Mouse (Mus musculus) MEL (cell line): ENCODE data around the gene Trip12. TPM values are rescaled to one million over a fixed set of nuclear protein-coding genes. Genes with fewer than 3 reads are reported as not detected.

Experiments used
- DNase-seq: peaks from one replicate; pipeline ENCODE4 v3.0.0; 2011; ENCODE audit warnings: low read depth, low spot score
- H3K27ac ChIP-seq: 2 replicates; pipeline ENCODE4 v1.5.1; 2012; ENCODE audit warnings: low read depth, mild to moderate bottlenecking, control low read depth, low read length, moderate library complexity; ENCODE audit not compliant: control insufficient read depth
- H3K27me3 ChIP-seq, 2 experiments: fragments of 150-350 bp in 1 of 2; sonication (generic) in 1 of 2; 2 replicates each; pipeline ENCODE4 v1.6.1; 2012; ENCODE audit warnings: low read length in 2 of 2, mild to moderate bottlenecking in 2 of 2, improper control_type of control experiment in 1 of 2, moderate library complexity in 1 of 2; ENCODE audit not compliant: insufficient read depth in 2 of 2, control insufficient read depth in 1 of 2
- H3K36me3 ChIP-seq, 2 experiments: 2 replicates each; pipeline ENCODE4 v1.6.1; 2012 to 2014; ENCODE audit warnings: low read length in 2 of 2, improper control_type of control experiment in 1 of 2, inconsistent platforms in 1 of 2, mild to moderate bottlenecking in 1 of 2; ENCODE audit not compliant: insufficient read depth in 2 of 2, control insufficient read depth in 1 of 2
- H3K4me1 ChIP-seq, 2 experiments: fragments of 150-350 bp in 1 of 2; sonication (generic) in 1 of 2; 2 replicates each; pipeline ENCODE4 v1.6.1; 2012; ENCODE audit warnings: low read length in 2 of 2, improper control_type of control experiment in 1 of 2, mild to moderate bottlenecking in 1 of 2; ENCODE audit not compliant: insufficient read depth in 2 of 2, control insufficient read depth in 1 of 2
- H3K4me3 ChIP-seq, 2 experiments: fragments of 150-350 bp in 1 of 2; sonication (generic) in 1 of 2; 2 replicates each; pipeline ENCODE4 v1.5.1; 2012; ENCODE audit warnings: low read depth in 2 of 2, low read length in 2 of 2, mild to moderate bottlenecking in 2 of 2, moderate library complexity in 2 of 2, control low read depth in 1 of 2, improper control_type of control experiment in 1 of 2; ENCODE audit not compliant: control insufficient read depth in 1 of 2, insufficient read depth in 1 of 2
- H3K79me2 ChIP-seq: 2 replicates; pipeline ENCODE4 v1.6.1; 2012; ENCODE audit warnings: mild to moderate bottlenecking, low read length, moderate library complexity; ENCODE audit not compliant: control insufficient read depth, poor library complexity, insufficient read depth
- H3K9ac ChIP-seq: 2 replicates; pipeline ENCODE4 v1.6.1; 2012; ENCODE audit warnings: low read depth, mild to moderate bottlenecking, control low read depth, low read length, moderate library complexity; ENCODE audit not compliant: control insufficient read depth, poor library complexity, severe bottlenecking
- H3K9me3 ChIP-seq: fragments of 150-350 bp; sonication (generic); replicated peaks from 2 replicates; pipeline ENCODE4 v1.6.1; 2012; ENCODE audit warnings: mild to moderate bottlenecking, low read length, improper control_type of control experiment, moderate library complexity; ENCODE audit not compliant: insufficient read depth
- BHLHE40 ChIP-seq: IDR thresholded peaks from 2 replicates; pipeline ENCODE4 v1.6.1; 2012; ENCODE audit warnings: low read depth, mild to moderate bottlenecking, inconsistent platforms, low read length, improper control_type of control experiment, borderline replicate concordance
- CHD1 ChIP-seq: IDR thresholded peaks from 2 replicates; pipeline ENCODE4 v1.6.1; 2012; ENCODE audit warnings: low read depth, mild to moderate bottlenecking, inconsistent platforms, low read length, improper control_type of control experiment
- CTCF ChIP-seq, 3 experiments: IDR thresholded peaks in 2 of 3; conservative IDR thresholded peaks in 1 of 3; 2 replicates each; pipeline ENCODE4 v1.5.1; 2011 to 2012; ENCODE audit warnings: low read length in 3 of 3, low read depth in 2 of 3, mild to moderate bottlenecking in 2 of 3, improper control_type of control experiment in 1 of 3, inconsistent platforms in 1 of 3, mixed read lengths in 1 of 3, moderate library complexity in 1 of 3; ENCODE audit not compliant: control insufficient read depth in 1 of 3, insufficient read depth in 1 of 3, poor library complexity in 1 of 3, severe bottlenecking in 1 of 3
- ELF1 ChIP-seq: IDR thresholded peaks from 2 replicates; pipeline ENCODE4 v1.6.1; 2014; ENCODE audit warnings: low read depth, mild to moderate bottlenecking, inconsistent platforms, low read length, improper control_type of control experiment, moderate library complexity
- EP300 ChIP-seq, 2 experiments: IDR thresholded peaks; 2 replicates each; pipeline ENCODE4 v1.6.1; 2011; ENCODE audit warnings: improper control_type of control experiment in 2 of 2, low read length in 2 of 2, low read depth in 1 of 2, mild to moderate bottlenecking in 1 of 2
- GABPA ChIP-seq: IDR thresholded peaks from 2 replicates; pipeline ENCODE4 v1.6.1; 2012; ENCODE audit warnings: low read depth, mild to moderate bottlenecking, inconsistent platforms, low read length, improper control_type of control experiment, moderate library complexity
- JUND ChIP-seq: IDR thresholded peaks from 2 replicates; pipeline ENCODE4 v1.6.1; 2011; ENCODE audit warnings: low read depth, mild to moderate bottlenecking, improper control_type of control experiment, low read length
- KAT2A ChIP-seq: conservative IDR thresholded peaks from 2 replicates; pipeline ENCODE4 v1.6.1; 2012; ENCODE audit warnings: low read depth, low read length, improper control_type of control experiment, inconsistent platforms
- MAFK ChIP-seq: IDR thresholded peaks from 2 replicates; pipeline ENCODE4 v1.6.1; 2011; ENCODE audit warnings: low read depth, mild to moderate bottlenecking, low read length, improper control_type of control experiment, borderline replicate concordance
- MYC ChIP-seq: IDR thresholded peaks from 2 replicates; pipeline ENCODE4 v1.6.1; 2011; ENCODE audit warnings: low read depth, mild to moderate bottlenecking, low read length, improper control_type of control experiment, moderate library complexity
- NELFE ChIP-seq: IDR thresholded peaks from 2 replicates; pipeline ENCODE4 v1.6.1; 2011; ENCODE audit warnings: low read depth, low read length, improper control_type of control experiment
- NRF1 ChIP-seq: IDR thresholded peaks from 2 replicates; pipeline ENCODE4 v1.6.1; 2014; ENCODE audit warnings: low read depth, mild to moderate bottlenecking, inconsistent platforms, low read length, improper control_type of control experiment, moderate library complexity; ENCODE audit not compliant: poor library complexity, insufficient read depth, severe bottlenecking
- RCOR1 ChIP-seq: IDR thresholded peaks from 2 replicates; pipeline ENCODE4 v1.6.1; 2012; ENCODE audit warnings: low read depth, mild to moderate bottlenecking, inconsistent platforms, low read length, improper control_type of control experiment
- TAL1 ChIP-seq: IDR thresholded peaks from 2 replicates; pipeline ENCODE4 v1.6.1; 2012; ENCODE audit warnings: mild to moderate bottlenecking, inconsistent platforms, low read length, moderate library complexity, mixed read lengths
- TBP ChIP-seq: IDR thresholded peaks from 2 replicates; pipeline ENCODE4 v1.8.0; 2011; ENCODE audit warnings: low read depth, low read length, improper control_type of control experiment
- USF2 ChIP-seq, 2 experiments: IDR thresholded peaks; 2 replicates each; pipeline ENCODE4 v1.6.1; 2011 to 2012; ENCODE audit warnings: improper control_type of control experiment in 2 of 2, low read length in 2 of 2, borderline replicate concordance in 1 of 2, inconsistent platforms in 1 of 2, low read depth in 1 of 2, mild to moderate bottlenecking in 1 of 2; ENCODE audit not compliant: insufficient read depth in 1 of 2
- ZKSCAN1 ChIP-seq: IDR thresholded peaks from 2 replicates; pipeline ENCODE4 v1.6.1; 2012; ENCODE audit warnings: low read depth, mild to moderate bottlenecking, inconsistent platforms, low read length, improper control_type of control experiment, moderate library complexity
- ZMIZ1 ChIP-seq: IDR thresholded peaks from 2 replicates; pipeline ENCODE4 v1.6.1; 2012; ENCODE audit warnings: low read depth, mild to moderate bottlenecking, inconsistent platforms, low read length, improper control_type of control experiment, moderate library complexity
- ZNF384 ChIP-seq: IDR thresholded peaks from 2 replicates; pipeline ENCODE4 v1.6.1; 2012; ENCODE audit warnings: low read depth, mild to moderate bottlenecking, inconsistent platforms, low read length, improper control_type of control experiment
- polyA plus RNA-seq, 2 experiments: library from polyadenylated mRNA; stranded (reverse) in 1 of 2; unstranded in 1 of 2; fragments of >175 nt in 1 of 2; fragments of >200 nt in 1 of 2; gene quantifications; 2 replicates each; pipeline versions ENCODE4 v1.2.1 to v1.2.4; 2012; ENCODE audit warnings: low replicate concordance in 2 of 2, low read depth in 1 of 2; ENCODE audit not compliant: insufficient read length in 2 of 2, insufficient read depth in 1 of 2, missing spikeins in 1 of 2
- total RNA-seq: library from RNA; depleted of rRNA; stranded (reverse); fragments of 300-350 nt; gene quantifications from 2 replicates; pipeline ENCODE4 v1.2.3, GENCODE M21; 2012

Trip12 gene
- total and polyA plus RNA-seq, 3 experiments, result 94.3 to 134 (median 133) TPM

DNA sequence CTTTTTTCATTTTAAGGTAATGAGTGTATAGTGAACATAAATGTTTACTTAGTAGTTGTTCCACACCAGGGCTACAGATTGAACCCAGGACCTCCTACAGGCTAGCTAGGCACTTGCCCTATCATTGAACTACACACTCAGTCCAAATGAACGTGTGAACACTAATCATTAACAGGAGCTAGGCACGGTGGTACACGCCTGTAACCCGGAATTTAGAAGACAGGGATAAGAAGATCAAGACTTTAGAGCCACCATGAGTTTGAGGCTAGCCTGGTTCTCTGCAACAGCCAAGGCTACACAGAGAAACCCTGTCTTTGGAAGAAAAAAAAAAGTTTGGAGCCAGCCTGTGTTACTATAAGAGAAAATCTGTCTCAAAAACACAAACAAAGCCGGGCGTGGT lies 19.3 kb upstream of the Trip12 start:
- no peaks in the 10 kb centered on the region for H3K9me3 ChIP-seq
- no peak for DNase-seq
- H3K4me3 ChIP-seq, result no peak overlapping the region
- no peak overlapping the region for H3K27ac ChIP-seq
- H3K36me3 ChIP-seq, result peaks cover 0 to 6% of the 10 kb centered on the region in 2 experiments; a peak in 2 of 4 replicates
- no peak overlapping the region for H3K9ac ChIP-seq
- no peaks in the 10 kb centered on the region for H3K79me2 ChIP-seq
- TF ChIP-seq NRF1 (no peak), CHD1 (no peak), JUND (no peak), CTCF (IDR thresholded peaks at IDR 0.05 in 2 of 3, conservative IDR thresholded peaks at IDR 0.05 in 1 of 3; ENCODE audit: control insufficient read depth in 1 of 3, insufficient read depth in 1 of 3, low read depth in 2 of 3, low read length in 3 of 3, poor library complexity in 1 of 3, severe bottlenecking in 1 of 3) (no peak), ELF1 (no peak), ZMIZ1 (no peak), GABPA (no peak), TBP (no peak), NELFE (no peak), EP300 (IDR thresholded peaks at IDR 0.05; ENCODE audit: low read depth in 1 of 2, low read length in 2 of 2) (no peak), MYC (no peak), MAFK (no peak), KAT2A (no peak), BHLHE40 (no peak), RCOR1 (no peak), ZKSCAN1 (no peak), ZNF384 (no peak)
- H3K27me3 ChIP-seq, result no peaks in the 10 kb centered on the region
- H3K4me1 ChIP-seq, result peaks cover 3 to 9% of the 10 kb centered on the region in 2 experiments; a peak in 3 of 4 replicates

DNA sequence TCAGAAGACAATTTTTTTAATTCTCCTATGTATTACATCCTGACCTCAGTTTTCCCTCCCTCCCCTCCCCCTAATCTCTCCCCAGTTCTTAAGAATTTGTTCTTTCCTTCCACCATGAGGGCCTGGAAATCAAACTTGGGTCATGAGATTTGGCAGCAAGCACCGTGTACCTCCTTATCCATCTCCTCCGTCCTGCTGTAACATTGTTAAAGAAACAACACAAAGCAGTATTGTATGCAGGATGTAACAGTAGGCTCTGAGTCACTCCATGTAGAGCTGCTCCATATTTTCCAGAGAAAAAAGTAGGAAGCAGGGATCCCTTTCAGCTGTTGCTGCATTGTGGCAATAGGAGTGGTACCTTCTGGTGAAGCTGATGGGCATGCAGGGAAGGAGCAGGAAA lies 15.4 kb upstream of the Trip12 start:
- H3K4me1 ChIP-seq, result peaks cover 5 to 18% of the 10 kb centered on the region in 2 experiments
- TF ChIP-seq ELF1, result no peak
- no peak for TF ChIP-seq MYC
- TF ChIP-seq USF2 (IDR thresholded peaks at IDR 0.05; ENCODE audit: borderline replicate concordance in 1 of 2, insufficient read depth in 1 of 2, low read depth in 1 of 2, low read length in 2 of 2), result no peak
- TF ChIP-seq TAL1, result no peak
- TF ChIP-seq, all 39 proteins: peak for 0
- H3K9me3 ChIP-seq, result no peaks in the 10 kb centered on the region
- DNase-seq, result no peak
- H3K79me2 ChIP-seq, result no peaks in the 10 kb centered on the region
- no peak overlapping the region for H3K9ac ChIP-seq
- H3K36me3 ChIP-seq, result peaks cover 0 to 29% of the 10 kb centered on the region in 2 experiments; a peak in 2 of 4 replicates
- H3K27ac ChIP-seq, result no peak overlapping the region
- no peak overlapping the region for H3K4me3 ChIP-seq
- no peaks in the 10 kb centered on the region for H3K27me3 ChIP-seq
